Mouse (Mus musculus) brown adipose tissue, adult 24 weeks (tissue): ENCODE measurements around the gene Retreg3. TPM values are rescaled to one million over a fixed set of nuclear protein-coding genes. Genes with fewer than 3 reads are reported as not detected.

Experiments used
- H3K27ac ChIP-seq: fragments of 200-500 bp; replicated peaks from 2 replicates; pipeline ENCODE4 v1.5.1; 2012; ENCODE audit warnings: low read depth, mild to moderate bottlenecking, low read length
- H3K4me1 ChIP-seq: fragments of 200-500 bp; 2 replicates; pipeline ENCODE4 v1.6.1; 2012; ENCODE audit warnings: low read length, mixed read lengths; ENCODE audit not compliant: control insufficient read depth, insufficient read depth, insufficient read length
- H3K4me3 ChIP-seq: fragments of 200-500 bp; 2 replicates; pipeline ENCODE4 v1.5.1; 2012; ENCODE audit warnings: low read depth, mild to moderate bottlenecking, low read length, moderate library complexity; ENCODE audit not compliant: insufficient read depth
- polyA plus RNA-seq: library from polyadenylated mRNA; stranded (reverse); fragments of >200 nt; gene quantifications from 2 replicates; pipeline ENCODE4 v1.2.4, GENCODE M21; 2012; ENCODE audit not compliant: missing spikeins, insufficient read depth, insufficient read length

Retreg3 gene
- polyA plus RNA-seq, 1 experiment: 43.7 TPM

- Histone ChIP-seq H3K27ac (no peak overlapping the region), H3K4me1 (peaks cover 8% of the 10 kb centered on the region), H3K4me3 (no peak overlapping the region)
Observed at GRCm38 (mm10) chr11:101111178-101111577, 8.5 kb downstream of the Retreg3 start.

- Histone ChIP-seq H3K4me3 (no peak overlapping the region), H3K27ac (peak overlapping the region; percentile 49), H3K4me1 (peaks cover 8% of the 10 kb centered on the region)
Observed at GRCm38 (mm10) chr11:101110708-101111107, 9.0 kb downstream of the Retreg3 start.

- Histone ChIP-seq H3K4me3 (no peak overlapping the region), H3K4me1 (peaks cover 8% of the 10 kb centered on the region), H3K27ac (no peak overlapping the region)
Observed at GRCm38 (mm10) chr11:101109351-101109750, 10.3 kb downstream of the Retreg3 start.

GRCm38 (mm10) chr11:101103011-101103410, 16.7 kb downstream of the Retreg3 start:
- Histone ChIP-seq H3K27ac (no peak overlapping the region), H3K4me1 (no peaks in the 10 kb centered on the region), H3K4me3 (no peak overlapping the region)

- Histone ChIP-seq H3K4me3 (no peak overlapping the region), H3K4me1 (no peaks in the 10 kb centered on the region), H3K27ac (no peak overlapping the region)
Observed at GRCm38 (mm10) chr11:101098231-101098630, 21.5 kb downstream of the Retreg3 start.

GRCm38 (mm10) chr11:101095314-101096024, 24.2 kb downstream of the Retreg3 start, which contains the start of gene Psmc3ip:
Gene Psmc3ip, minus strand, starts transcription at chr11:101095436.
- Histone ChIP-seq H3K4me1 (no peaks in the 10 kb centered on the region), H3K27ac (peak within 1 kb of the TSS; percentile 92), H3K4me3 (peak within 1 kb of the TSS; percentile 78)

- Histone ChIP-seq H3K4me1 (no peaks in the 10 kb centered on the region), H3K4me3 (peak overlapping the region; percentile 56), H3K27ac (no peak overlapping the region)
Observed at GRCm38 (mm10) chr11:101094930-101095313, 24.8 kb downstream of the Retreg3 start.

- Histone ChIP-seq H3K27ac (peak overlapping the region; percentile 59), H3K4me3 (no peak overlapping the region), H3K4me1 (peaks cover 10% of the 10 kb centered on the region)
Observed at GRCm38 (mm10) chr11:101089931-101090330, 29.8 kb downstream of the Retreg3 start.

GRCm38 (mm10) chr11:101087682-101088055, 32.0 kb downstream of the Retreg3 start:
- H3K4me3 ChIP-seq: peak overlapping the region; percentile 66
- H3K4me1 ChIP-seq: peaks cover 10% of the 10 kb centered on the region
- H3K27ac ChIP-seq: peak overlapping the region; percentile 35

- H3K4me3 ChIP-seq: peak within 1 kb of the TSS; percentile 66
- H3K27ac ChIP-seq: peak within 1 kb of the TSS; percentile 50
- H3K4me1 ChIP-seq: peaks cover 10% of the 10 kb centered on the region
Observed at GRCm38 (mm10) chr11:101086756-101087681, 32.7 kb downstream of the Retreg3 start, which contains the start of gene Mlx. Gene Mlx, plus strand, starts transcription at chr11:101087277.

- H3K4me3 ChIP-seq: no peak overlapping the region
- peaks cover 10% of the 10 kb centered on the region for H3K4me1 ChIP-seq
- no peak overlapping the region for H3K27ac ChIP-seq
Observed at GRCm38 (mm10) chr11:101086323-101086674, 33.4 kb downstream of the Retreg3 start.

GRCm38 (mm10) chr11:101085617-101086322, 33.9 kb downstream of the Retreg3 start:
- Histone ChIP-seq H3K4me3 (no peak overlapping the region), H3K27ac (no peak overlapping the region), H3K4me1 (peaks cover 10% of the 10 kb centered on the region)

GRCm38 (mm10) chr11:101084811-101085210, 34.9 kb downstream of the Retreg3 start:
- no peak overlapping the region for H3K4me3 ChIP-seq
- peaks cover 10% of the 10 kb centered on the region for H3K4me1 ChIP-seq
- no peak overlapping the region for H3K27ac ChIP-seq

GRCm38 (mm10) chr11:101084246-101084645, 35.4 kb downstream of the Retreg3 start:
- no peak overlapping the region for H3K27ac ChIP-seq
- H3K4me3 ChIP-seq: no peak overlapping the region
- peaks cover 5% of the 10 kb centered on the region for H3K4me1 ChIP-seq
